Mouse (Mus musculus) c-Kit-negative CD71-positive TER-119-positive erythroid progenitor cells, embryonic 14.5 days (primary cell): Measurements from ENCODE around the gene Gm20532.
"Not testable (repeated sequence)": the region's sequence is repeated elsewhere in the genome, so short reads cannot be mapped to it uniquely, and the experiment has no call there.

ENCODE experiments used
- DNase-seq: peaks from one replicate; pipeline ENCODE4 v3.0.0-alpha.2; 2013; ENCODE audit warnings: low read depth, low spot score

Gm20532 gene

GRCm38 (mm10) chr2:26643942-26644341 is 57.5 kb downstream of the Gm20532 start:
- no peak for DNase-seq

GRCm38 (mm10) chr2:26646643-26647293 is 60.3 kb downstream of the Gm20532 start:
- no peak for DNase-seq

- no peak for DNase-seq
These were observed 68.2 kb downstream of the Gm20532 start for GRCm38 (mm10) chr2:26654687-26655086.

GRCm38 (mm10) chr2:26657426-26657825 is 71.0 kb downstream of the Gm20532 start:
- no peak for DNase-seq

GRCm38 (mm10) chr2:26661143-26661752 is 74.8 kb downstream of the Gm20532 start:
- DNase-seq: no peak

GRCm38 (mm10) chr2:26661768-26662508 is 75.5 kb downstream of the Gm20532 start:
- DNase-seq: no peak

- no peak for DNase-seq
These were observed 76.1 kb downstream of the Gm20532 start for GRCm38 (mm10) chr2:26662509-26662882.

GRCm38 (mm10) chr2:26663112-26663511 is 76.7 kb downstream of the Gm20532 start:
- no peak for DNase-seq

GRCm38 (mm10) chr2:26663551-26663950 is 77.1 kb downstream of the Gm20532 start:
- DNase-seq: not testable (repeated sequence)

GRCm38 (mm10) chr2:26668746-26669145 is 82.3 kb downstream of the Gm20532 start:
- DNase-seq: no peak

GRCm38 (mm10) chr2:26671182-26671581 is 84.7 kb downstream of the Gm20532 start, which contains the start of gene Lcn4:
Gene Lcn4 (minus strand): TSS chr2:26671282.
- no peak for DNase-seq
